Mouse (Mus musculus) stomach, postnatal 0 days (tissue): ENCODE data around the gene Plxna4.

Experiments used
- CTCF ChIP-seq: IDR thresholded peaks from 2 replicates; pipeline ENCODE4 v1.5.1; 2016; ENCODE audit warnings: antibody characterized with exemption, low read depth, mild to moderate bottlenecking, moderate library complexity
- EP300 ChIP-seq: optimal IDR thresholded peaks from 2 replicates; pipeline ENCODE3; 2016; ENCODE audit warnings: antibody characterized with exemption

DNA sequence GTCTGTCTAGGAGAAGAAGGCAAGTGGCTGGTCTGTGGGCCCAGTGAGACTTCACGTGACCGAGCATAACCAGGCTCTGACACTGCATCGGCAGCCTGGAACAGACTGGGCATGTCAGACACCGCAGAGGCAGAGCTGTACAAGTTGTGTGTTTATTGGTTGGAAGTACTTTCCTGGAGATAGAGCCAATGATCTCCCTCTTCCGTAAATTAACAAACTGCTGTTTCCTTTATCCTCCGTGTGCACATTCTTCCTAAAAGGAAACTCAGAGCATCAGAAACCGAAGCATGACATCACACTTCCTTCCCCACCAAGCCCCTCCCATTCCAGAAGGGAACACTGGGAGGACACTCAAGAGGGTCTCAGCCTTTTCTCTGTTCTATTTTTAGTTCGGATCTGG is 127.6 kb downstream of the Plxna4 start:
- TF ChIP-seq CTCF (no peak), EP300 (no peak)
